Mouse (Mus musculus) lung, postnatal 14 days (tissue): ENCODE data around the gene Kcnq4.

ENCODE experiments used
- DNase-seq: peaks from one replicate; pipeline ENCODE4 v3.0.0; 2021

Gene Kcnq4

GRCm38 (mm10) chr4:120669585-120669984 is 78.8 kb downstream of the Kcnq4 start:
- no peak for DNase-seq

- DNase-seq, result no peak
Observed at GRCm38 (mm10) chr4:120668551-120668950, 79.9 kb downstream of the Kcnq4 start.

- DNase-seq, result no peak
Observed at GRCm38 (mm10) chr4:120667555-120667954, 80.9 kb downstream of the Kcnq4 start.

- DNase-seq, result peak; percentile 51
Observed at GRCm38 (mm10) chr4:120667045-120667501, 81.3 kb downstream of the Kcnq4 start.

GRCm38 (mm10) chr4:120666358-120667024 is 81.9 kb downstream of the Kcnq4 start, which contains the start of gene Cited4:
Cited4 (plus strand) TSS chr4:120666572.
- DNase-seq, result peak; percentile 90

GRCm38 (mm10) chr4:120665782-120666181 is 82.6 kb downstream of the Kcnq4 start:
- DNase-seq, result no peak

- no peak for DNase-seq
Observed at GRCm38 (mm10) chr4:120665144-120665700, 83.2 kb downstream of the Kcnq4 start.

- no peak for DNase-seq
Observed at GRCm38 (mm10) chr4:120664601-120665000, 83.8 kb downstream of the Kcnq4 start.

- no peak for DNase-seq
Observed at GRCm38 (mm10) chr4:120660485-120660884, 87.9 kb downstream of the Kcnq4 start.

GRCm38 (mm10) chr4:120655898-120656297 is 92.5 kb downstream of the Kcnq4 start:
- no peak for DNase-seq

GRCm38 (mm10) chr4:120650208-120650592 is 98.2 kb downstream of the Kcnq4 start:
- no peak for DNase-seq

- DNase-seq, result no peak
Observed at GRCm38 (mm10) chr4:120649369-120650207, 98.8 kb downstream of the Kcnq4 start.
